Mouse (Mus musculus) CD4-positive, CD25-positive, alpha-beta regulatory T cell, adult 2 months (primary cell): ENCODE measurements at regions not wholly inside any gene's neighbourhood (a gene's known extent, or its start where the extent isn't known, plus 50 kb on each side); places are given as distances from the start of the nearest gene placed in this dataset.

Experiments
- DNase-seq: peaks from one replicate; pipeline ENCODE4 v3.0.0-alpha.2; 2012; ENCODE audit warnings: low read depth, low spot score

DNA sequence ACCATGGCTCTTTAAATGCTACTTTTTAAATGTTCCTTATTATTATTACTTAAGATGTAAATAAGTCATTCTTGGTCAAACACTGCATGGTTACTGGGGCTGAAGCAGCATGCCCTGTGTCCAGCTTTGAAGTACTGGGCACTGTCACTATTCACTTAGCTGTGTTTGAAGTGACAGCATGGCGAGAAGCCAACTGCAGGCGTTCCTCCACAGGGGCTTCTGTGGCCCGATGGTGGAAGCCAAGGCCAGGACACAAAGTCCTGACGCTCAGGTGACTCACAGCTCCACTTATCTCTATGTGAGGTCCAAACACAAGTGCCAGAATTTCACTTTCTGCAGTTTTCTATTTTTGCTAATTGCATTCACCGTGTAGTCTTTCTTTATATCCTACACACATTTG, 65.3 kb downstream of the Cdca7 start:
- DNase-seq, result no peak

DNA sequence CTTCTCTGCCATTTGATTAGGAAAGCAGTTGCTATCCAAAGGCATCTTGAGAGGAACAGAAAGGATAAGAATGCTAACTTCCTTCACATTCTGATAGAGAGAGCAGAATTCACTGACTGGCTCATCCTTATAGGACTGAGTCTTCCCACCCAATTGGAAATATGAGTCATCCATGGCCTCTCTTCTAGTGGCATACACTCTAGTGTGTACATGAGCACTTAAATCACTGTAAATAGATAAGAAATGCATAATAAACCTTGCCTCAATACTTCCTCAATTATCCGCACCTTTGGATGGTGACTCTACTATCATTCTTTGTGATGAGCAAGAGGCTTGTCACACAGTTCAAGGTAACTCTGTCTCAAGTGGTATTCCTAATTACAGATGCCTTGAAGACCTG, 69.5 kb downstream of the Cdca7 start:
- no peak for DNase-seq

DNA sequence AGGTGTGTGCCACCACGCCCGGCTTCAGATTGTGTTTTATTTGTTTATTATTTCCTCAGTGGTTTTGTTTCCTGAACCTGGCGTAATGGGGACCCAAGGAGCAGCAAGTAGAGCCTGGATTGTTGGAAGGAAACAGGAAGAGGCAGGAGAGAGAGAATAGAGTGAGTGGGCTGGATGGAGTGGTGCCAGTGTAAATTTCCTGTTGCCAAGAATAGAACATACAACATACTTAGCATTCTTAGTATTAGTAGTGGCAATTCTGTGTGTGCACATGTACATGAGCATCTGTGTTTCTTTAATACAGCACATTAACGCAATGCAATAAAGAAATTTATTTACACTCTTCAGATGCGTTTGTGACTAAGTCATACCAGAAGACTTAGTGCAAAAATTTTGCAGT, 70.5 kb downstream of the Cdca7 start:
- DNase-seq, result no peak

DNA sequence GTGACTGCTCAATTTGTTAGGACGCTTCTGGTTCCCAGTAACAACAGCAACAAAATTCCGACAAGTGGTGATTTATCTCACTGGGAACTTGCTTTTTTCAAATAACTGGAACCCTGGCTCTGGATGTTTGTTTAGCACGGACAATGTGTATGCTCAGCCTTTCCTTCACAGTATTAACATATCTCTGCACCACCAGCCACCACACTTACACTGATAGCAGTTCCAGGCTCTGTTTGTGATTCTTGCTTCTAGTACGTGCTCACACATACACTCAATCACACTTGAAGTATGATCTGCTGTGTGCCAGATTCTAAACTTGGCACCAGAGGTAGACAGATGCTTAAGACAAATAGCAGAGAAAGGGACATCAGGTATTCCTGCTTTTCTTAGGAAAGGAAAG, 71.0 kb downstream of the Cdca7 start:
- no peak for DNase-seq

DNA sequence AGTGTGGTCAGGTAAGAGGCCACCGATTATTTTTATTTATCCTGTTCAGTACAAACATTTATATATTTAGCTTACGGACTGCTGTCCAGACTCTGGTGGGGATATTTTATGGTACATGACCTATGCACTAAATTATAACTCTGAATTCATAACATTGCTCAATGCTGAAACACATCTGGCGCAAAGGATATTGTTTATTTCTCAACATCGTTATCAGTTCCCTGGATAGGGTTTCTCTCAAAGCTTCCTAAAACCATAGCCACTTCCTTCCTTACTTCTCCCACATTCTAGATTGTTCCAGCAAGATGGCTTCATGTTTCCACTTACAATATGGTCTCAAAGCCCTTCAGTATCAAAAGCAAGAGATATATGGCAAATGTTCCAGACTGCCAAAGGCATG, 75.3 kb downstream of the Cdca7 start:
- DNase-seq, result no peak

DNA sequence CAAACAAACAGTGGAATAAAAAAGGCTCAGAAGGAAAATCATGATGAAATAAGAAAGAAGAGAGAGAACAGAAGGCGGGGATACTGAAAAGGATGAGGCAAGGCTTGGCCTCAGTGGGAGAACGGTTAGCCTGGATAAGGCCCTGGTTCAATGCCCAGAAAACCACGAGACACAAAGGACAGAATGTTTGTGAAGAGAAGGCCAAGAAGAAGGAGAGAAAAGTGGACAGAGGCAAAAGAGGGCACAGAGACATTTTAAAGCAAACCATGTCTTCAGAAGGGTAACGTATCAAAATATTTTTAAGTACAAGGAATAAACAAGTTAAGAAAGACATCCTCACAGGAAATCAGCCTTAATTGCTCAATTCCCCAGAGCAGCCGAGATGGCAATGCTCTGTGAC, 78.6 kb downstream of the Cdca7 start:
- DNase-seq, result no peak

DNA sequence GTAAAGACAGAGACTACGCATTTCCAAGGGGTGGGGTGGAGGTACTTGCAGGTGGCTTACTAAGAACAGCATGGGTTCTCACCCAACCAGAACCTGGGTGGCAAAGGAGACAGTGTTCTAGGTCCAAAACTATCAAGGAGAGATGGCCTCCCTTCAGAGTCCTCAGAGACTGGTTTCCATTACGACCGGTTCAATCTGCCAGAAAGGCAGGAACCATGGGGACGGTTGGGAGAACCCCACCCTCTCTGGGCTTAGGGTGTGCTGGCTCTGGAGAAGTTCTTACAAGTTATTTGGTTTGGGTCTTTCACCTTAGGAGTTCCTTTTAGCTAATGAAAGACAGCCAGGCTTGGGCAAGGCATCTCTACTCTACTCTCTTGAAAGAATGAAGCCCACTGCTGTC, 79.2 kb downstream of the Cdca7 start:
- DNase-seq, result no peak

DNA sequence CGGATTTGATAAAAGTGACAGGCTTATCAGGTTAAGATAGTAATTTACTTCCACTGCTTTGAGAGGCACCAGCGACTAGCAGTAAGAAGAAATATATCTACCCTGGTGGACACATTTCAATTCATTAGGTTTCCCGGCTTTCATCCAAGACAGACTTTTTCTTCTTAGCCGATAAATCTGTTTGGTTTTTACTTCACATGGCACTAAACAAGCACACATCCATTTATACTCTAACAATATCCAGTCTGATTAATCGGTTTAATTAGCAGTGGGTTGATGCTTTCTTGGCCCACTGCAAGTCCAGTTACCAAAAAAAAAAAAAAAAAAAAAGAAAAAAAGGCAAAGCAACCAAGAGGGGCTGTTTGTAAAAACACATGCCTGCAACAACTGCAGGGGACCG, 79.6 kb downstream of the Cdca7 start:
- DNase-seq, result no peak

DNA sequence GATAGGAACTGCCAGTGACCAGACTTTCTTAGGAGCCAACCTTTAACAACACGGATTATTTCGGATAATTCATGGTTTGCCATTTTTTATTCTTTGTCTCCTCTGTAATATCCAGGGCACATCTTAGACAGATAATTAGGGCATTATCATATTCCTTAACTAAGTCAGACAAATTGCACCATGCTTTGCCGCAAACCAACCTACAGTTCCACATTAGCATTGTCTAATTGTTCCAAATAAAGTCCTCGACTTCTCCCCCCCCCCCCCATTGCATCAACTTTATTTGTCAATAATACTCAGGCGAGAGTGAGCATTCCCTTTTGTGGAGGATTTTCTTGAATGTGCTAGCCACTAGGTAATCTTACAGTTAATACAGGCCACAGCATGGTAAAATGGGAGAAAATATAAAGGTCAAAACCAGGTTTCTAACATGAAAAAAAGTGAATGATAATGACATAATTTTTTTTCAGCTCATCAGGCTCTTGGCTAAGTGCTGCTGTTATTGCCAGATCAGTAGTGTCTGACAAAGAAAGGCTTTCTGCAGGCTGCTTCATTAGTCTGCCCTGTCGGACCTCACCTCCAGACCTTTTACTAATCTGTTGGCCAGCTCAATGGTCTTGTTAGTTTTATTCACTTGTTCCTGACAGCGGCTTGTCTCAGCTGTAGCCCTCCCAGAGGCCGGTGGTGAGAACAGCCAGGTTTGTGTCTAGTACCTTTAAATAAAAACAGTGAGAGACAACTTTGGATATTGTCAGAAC, 80.3 kb downstream of the Cdca7 start:
- no peak for DNase-seq

DNA sequence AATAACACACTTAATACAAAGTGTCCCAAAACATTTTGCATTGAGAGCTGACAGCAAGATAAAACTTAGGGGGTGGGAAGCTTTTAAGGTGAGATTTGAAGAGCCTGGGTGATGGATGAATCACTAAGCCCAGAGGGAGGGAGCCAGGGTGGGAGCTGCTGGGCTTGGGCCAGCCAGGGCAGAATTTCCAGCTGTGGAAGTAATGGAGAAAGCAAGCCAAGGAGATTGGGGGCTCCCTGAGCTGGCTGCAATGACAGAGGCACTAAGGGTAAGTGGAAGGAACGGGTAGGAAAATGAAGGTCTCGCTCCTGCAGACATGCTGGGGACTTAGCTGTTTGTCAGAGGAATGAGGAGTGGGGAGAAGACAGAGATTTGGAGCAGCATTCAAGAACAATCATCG, 81.2 kb downstream of the Cdca7 start:
- DNase-seq, result no peak

DNA sequence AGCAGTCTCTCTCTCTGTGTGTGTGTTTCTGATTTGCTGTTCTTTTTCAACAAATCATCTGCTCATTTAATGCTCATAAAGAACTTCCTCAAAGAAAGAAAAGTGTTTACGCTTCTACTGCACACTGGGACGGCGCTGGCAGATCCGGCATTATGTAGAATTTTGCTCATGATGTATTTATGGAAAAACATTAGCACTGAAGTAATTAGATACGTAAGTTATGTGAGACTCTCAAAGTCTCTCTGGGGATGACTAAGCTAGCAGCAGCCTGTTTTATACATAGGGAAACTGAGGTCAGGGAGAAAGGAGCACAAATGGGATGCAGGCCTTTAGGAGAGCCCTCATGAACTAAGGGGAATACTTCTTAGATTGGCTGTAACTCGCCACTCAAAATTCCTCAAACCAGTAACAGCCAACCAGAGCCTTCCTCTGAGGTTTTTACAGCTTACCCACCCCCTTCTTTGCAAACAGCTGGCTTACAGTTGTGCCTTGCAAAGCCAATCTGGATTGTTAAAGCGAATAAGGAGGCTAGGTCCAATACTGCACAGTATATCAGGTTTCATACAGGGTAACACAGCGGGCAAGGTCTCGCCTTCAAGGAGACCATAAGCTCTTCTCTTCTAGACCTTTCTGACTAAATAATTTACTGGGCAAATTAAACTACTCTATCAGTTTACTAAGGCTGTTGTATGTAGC, 81.8 kb downstream of the Cdca7 start:
- no peak for DNase-seq

DNA sequence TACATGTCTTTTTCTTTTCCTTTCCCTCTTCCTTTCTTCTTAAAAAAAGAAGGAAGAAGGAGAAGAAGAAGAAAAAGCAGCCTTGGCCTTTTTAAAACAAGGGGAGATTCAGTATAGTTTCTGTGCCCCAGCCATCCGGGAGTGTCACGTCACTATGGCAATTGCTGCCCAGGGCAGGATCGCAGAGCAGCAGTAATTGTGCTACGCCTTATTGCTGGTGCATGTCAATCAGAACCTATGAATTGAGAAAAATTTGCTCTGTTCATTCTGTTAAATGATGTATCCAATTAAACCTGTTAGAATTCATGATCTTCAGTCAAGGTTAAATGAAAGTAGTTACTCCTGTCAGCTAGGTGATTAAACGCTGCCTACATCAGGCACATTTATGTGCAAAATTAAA, 85.4 kb downstream of the Cdca7 start:
- no peak for DNase-seq

DNA sequence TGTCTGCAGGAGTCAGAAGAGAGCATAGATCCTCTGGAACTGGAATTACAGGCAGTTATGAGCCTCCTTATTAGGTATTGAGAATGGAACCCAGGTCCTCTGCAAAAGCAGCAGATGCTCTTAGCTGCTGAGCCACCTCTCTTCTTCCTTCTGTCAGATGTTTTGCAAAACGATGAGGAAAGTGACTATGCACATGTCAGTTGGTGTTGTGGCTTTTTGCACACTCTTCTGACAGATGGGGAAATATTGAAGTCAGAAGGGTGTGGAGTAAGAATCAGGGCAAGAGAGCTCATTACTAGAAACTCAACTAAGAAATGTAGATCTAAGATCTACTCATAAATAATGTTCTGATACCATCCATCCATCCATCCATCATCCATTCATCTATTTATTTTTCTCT, 102.4 kb downstream of the Cdca7 start:
- no peak for DNase-seq

DNA sequence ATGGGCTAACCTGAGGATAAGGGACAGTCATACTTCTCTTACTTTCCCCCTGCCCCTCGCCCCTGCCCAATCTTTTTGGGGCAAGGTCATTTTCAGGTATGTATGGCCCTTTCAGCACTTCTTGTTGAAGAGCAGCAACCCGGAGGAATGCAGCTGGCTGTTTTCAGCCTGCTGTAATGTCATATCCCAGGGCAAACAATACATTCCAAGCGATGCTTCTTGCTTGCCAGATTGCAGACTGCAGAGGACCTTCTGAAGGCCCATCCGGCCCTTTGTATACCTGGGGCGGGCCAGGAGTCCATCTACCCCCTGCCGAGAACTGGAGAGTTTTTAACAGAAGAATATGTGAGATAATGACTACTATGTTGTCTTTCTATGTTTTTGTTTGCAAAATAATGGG, 105.2 kb downstream of the Cdca7 start:
- DNase-seq, result no peak

DNA sequence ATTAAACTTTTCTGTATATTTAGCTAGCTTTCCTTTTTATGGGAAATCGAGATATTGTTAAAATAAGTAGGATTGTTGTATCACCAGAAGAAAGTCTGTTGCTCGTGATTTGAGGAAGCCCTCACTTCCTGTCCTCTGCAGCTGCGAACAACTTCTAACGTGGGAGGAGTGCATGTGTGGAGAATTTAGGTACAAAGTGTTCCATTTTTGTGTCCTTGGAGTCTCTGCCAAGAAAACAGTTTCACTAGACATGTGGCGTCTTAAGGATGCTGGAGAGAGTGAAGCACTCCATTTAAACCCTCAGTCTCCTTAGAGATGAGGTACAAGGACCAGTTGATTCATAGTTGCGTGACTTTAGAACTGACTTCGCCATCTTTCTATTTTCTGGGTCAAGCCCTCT, 112.9 kb downstream of the Cdca7 start:
- DNase-seq, result no peak

DNA sequence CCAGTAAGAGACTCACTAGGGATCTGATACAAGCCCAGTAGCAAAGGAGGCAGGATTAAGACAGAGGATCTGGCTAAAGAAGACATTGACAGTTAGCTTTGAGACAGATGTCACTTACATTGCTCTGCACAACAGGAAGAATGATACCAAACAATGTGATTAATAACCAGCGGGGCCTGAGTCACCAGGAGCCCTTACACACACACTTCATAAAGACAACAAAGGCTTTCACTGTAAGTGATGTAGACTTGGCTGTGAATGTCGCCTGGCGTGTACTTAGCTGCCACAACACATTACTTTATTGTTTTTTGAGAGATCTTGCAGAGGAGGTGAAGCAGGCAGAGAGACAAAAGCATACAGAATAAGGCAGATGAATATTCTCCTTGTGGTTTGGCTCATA, 116.1 kb downstream of the Cdca7 start:
- DNase-seq, result no peak

DNA sequence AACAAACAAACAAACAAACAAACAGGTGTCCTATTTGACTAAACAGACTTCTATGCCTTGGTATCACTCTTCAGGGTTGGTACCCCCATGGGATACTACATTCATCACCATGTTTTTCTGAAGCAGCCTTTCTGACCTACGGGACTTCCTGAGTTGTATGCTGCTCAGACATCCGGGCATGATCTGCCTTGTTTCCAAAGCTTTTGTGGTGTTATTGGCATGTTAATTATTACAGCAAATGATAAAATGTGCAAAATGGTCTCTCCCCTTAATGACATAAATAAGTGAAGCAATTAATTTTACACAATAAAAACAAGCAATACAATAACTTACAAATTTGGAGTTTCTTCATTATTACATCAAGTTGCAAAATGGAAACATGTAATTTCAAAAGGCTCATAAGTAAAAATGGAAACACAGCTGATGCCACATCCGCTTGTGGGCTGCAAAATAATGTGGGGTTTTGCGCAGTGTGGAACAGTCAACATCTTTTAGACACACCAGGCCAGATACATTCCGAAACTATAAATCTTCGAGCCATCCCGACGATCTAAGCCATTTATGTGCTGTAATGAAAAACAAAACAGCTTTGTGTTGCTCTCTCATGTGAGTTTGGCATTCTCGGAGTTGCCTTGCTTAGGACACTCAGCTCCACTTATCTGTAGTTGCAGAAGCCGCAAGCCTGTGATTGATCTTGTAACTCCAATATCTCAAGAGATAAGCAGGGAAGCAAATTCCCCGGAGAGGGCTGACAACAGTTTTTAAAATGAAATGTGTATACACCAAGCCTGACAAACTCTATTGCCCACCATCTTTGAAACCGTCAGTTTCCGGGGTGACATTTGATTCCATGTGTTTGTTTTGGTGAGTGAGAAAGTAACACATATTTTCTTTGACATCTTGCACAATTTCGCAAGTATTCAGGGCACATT, 121.3 kb downstream of the Cdca7 start:
- peak; percentile 2 for DNase-seq

DNA sequence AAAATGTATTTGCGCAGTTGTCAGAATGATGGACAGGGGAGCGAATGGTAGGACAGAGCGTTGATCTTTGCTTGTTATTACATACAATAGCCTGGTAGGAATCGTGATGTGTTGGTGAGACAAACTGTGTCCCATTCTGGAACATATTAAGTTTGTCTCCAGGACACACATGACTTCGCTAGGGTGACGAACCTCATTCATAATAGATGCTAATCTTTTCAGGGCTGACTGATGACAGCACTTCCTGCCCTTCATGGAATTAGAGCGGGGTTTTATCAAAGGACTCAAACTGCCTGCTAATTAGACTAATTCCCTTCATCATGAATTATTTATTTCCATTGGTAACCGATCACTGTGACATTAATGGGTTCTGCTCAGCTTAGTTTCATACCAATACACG, 122.0 kb downstream of the Cdca7 start:
- no peak for DNase-seq

DNA sequence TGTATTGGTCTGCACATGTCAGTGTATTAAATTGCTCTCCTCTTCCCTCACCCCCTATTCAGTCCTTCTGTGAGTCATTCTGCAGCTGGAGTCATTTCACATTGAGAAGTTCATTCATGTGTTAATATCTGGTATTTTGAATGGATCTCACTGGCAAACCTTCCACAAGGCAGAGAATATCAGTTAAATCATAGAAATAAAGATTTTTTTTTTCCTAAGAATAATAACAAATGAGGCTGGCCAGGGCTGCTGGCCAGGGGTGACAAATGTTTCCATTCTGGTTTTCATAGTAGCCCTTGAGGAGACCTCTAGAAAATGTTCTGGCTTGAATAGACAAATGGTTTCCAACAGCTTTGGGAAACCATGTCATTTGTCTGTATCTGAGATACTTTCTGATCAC, 124.8 kb downstream of the Cdca7 start:
- DNase-seq, result no peak

DNA sequence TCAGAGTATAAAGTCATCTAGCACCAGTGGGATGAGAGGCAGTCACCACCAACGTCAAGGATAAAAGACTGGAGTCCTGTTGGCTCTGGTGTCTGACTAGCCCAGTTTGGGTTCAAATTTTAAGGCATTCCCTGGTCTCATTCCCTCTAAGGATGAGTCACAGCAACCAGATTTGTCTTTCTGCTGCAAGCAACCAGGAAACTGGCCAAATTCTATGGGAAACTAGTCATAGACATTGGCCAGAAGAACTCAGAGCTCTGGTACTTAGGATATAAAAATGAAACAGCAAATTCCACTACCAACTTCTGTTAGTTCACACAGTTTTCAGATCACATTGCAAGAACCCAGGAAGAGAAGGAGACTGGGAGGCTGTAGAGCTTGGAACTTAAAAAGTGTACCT, 126.2 kb downstream of the Cdca7 start:
- no peak for DNase-seq

DNA sequence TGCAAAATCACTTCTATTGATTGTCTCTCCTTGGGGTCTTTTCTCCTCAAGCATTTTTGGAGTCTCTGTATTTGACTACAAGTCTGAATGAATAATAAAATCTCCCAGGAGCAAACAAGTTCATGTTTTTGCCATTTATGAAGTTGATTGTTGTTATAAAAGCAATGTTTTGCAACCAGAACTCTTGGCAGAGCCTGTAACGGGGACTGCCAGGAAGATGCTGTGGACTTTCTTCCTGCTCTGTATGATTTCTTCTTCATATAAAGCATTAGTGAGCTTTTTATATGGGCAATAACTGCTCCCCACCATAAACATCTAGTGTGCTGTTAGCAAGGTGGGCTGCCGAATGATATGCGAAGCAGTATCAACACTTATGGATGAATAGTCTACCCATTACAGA, 136.3 kb downstream of the Cdca7 start:
- no peak for DNase-seq

DNA sequence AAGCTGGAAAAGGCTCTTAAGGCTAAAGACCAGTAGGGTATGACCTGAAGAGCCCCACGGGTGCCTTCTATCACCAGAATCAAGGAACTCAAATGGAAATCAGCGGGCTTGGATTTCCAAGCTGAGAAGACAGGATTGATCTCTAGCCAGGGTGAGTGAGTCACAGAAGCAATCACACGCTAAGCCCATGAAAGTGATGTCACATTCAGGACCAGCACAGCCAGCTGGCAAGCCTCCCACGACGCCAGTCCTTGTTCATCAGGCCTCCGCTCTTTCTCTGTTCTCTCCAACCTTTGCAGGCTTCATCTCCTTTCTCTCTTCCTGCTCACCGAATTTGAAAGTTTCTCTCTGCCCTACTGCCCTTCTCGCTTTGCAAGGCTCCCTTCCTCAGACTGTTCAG, 138.3 kb downstream of the Cdca7 start:
- no peak for DNase-seq

DNA sequence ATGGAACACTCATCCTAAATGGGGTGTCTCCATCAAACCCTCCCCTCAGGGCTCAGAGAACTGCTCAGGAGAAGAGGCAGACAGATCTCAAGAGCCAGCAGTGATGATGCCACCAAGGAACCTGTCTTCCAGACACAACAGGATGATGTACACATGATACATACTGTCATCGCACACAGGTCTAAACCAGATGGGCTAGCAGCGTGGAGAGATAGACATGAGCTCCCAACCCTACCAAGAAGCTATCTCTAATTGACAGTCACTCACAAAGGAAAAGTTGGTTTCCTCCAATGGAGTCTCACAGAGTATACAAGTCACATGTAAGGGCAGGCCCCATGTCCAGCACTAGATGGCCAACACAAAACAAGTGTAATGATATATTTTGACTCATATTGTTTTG, 139.9 kb downstream of the Cdca7 start:
- no peak for DNase-seq
